Mouse (Mus musculus) embryonic facial prominence, embryonic 11.5 days (tissue): ENCODE measurements around the gene 9130213A22Rik. TPM values are rescaled to one million over a fixed set of nuclear protein-coding genes. Genes with fewer than 3 reads are reported as not detected.
A peak's percentile ranks its signal among the peaks of the same experiment; 100 is the strongest.

Source experiments
- ATAC-seq: fragments of 200-750 bp; cut with Nextera tagmentation; replicated peaks from 2 replicates; pipeline ENCODE4 v1.8.0; 2017; ENCODE audit warnings: low read depth; ENCODE audit not compliant: insufficient number of reproducible peaks, low FRiP score, low TSS enrichment
- DNase-seq: peaks from one replicate; pipeline ENCODE4 v3.0.0-alpha.2; 2015; ENCODE audit warnings: low spot score
- H3K27ac ChIP-seq: fragments of 300-500 bp; sonication (generic); replicated peaks from 2 replicates; pipeline ENCODE4 v1.5.1; 2014; ENCODE audit warnings: mild to moderate bottlenecking, low read depth, low read length, control low read depth
- H3K27me3 ChIP-seq: fragments of 300-500 bp; sonication (generic); 2 replicates; pipeline ENCODE4 v1.6.1; 2014; ENCODE audit warnings: mild to moderate bottlenecking, low read length, moderate library complexity, mixed read lengths; ENCODE audit not compliant: control insufficient read depth, insufficient read depth
- H3K36me3 ChIP-seq: fragments of 300-500 bp; sonication (generic); replicated peaks from 2 replicates; pipeline ENCODE4 v1.6.1; 2014; ENCODE audit warnings: low read depth, mild to moderate bottlenecking, low read length, moderate library complexity, mixed read lengths; ENCODE audit not compliant: control insufficient read depth, insufficient read depth
- H3K4me1 ChIP-seq: fragments of 300-500 bp; sonication (generic); 2 replicates; pipeline ENCODE4 v1.6.1; 2014; ENCODE audit warnings: low read length, mixed read lengths; ENCODE audit not compliant: control insufficient read depth, insufficient read depth
- H3K4me2 ChIP-seq: fragments of 300-500 bp; sonication (generic); 2 replicates; pipeline ENCODE4 v1.6.1; 2014; ENCODE audit warnings: low read depth, mild to moderate bottlenecking, control low read depth, low read length, moderate library complexity
- H3K4me3 ChIP-seq: fragments of 300-500 bp; sonication (generic); 2 replicates; pipeline ENCODE4 v1.5.1; 2014; ENCODE audit warnings: low read depth, low read length, control low read depth
- H3K9ac ChIP-seq: fragments of 300-500 bp; sonication (generic); replicated peaks from 2 replicates; pipeline ENCODE4 v1.6.1; 2014; ENCODE audit warnings: mild to moderate bottlenecking, control low read depth, low read length
- H3K9me3 ChIP-seq: fragments of 300-500 bp; sonication (generic); replicated peaks from 2 replicates; pipeline ENCODE4 v1.6.1; 2016; ENCODE audit warnings: mild to moderate bottlenecking, low read length, inconsistent platforms, mixed read lengths; ENCODE audit not compliant: control insufficient read depth
- WGBS: fragments of 180-500 bp; shearing (Covaris S2); extraction: QIAGEN DNeasy Blood & Tissue Kit; methylation state at CpG from one replicate; pipeline ENCODE4 v1.1.7; 2014; 5-methylcytosine and 5-hydroxymethylcytosine counted together
- polyA plus RNA-seq: library from polyadenylated mRNA; unstranded; fragments of >200 nt; fragmentation: Nextera tagmentation; extraction: Ambion mirVana; gene quantifications from 2 replicates; pipeline ENCODE4 v1.2.1, GENCODE M21; 2014

9130213A22Rik gene
- polyA plus RNA-seq, 1 experiment from 2014 or later, result not detected

GRCm38 (mm10) chr11:69126706-69127095 is 4.3 kb upstream of the 9130213A22Rik start:
- no peak overlapping the region for H3K27ac ChIP-seq
- no peak overlapping the region for H3K4me2 ChIP-seq
- no peak overlapping the region for H3K9ac ChIP-seq
- H3K9me3 ChIP-seq, result no peaks in the 10 kb centered on the region
- no peaks in the 10 kb centered on the region for H3K27me3 ChIP-seq
- 56% methylated on average over 2 of the region's 2 CpGs for WGBS
- H3K4me3 ChIP-seq, result no peak overlapping the region
- no peaks in the 10 kb centered on the region for H3K36me3 ChIP-seq
- DNase-seq (peak; percentile 2), ATAC-seq (no peak)
- no peaks in the 10 kb centered on the region for H3K4me1 ChIP-seq

GRCm38 (mm10) chr11:69125919-69126705 is 3.7 kb upstream of the 9130213A22Rik start:
- 13% methylated on average over 20 of the region's 20 CpGs for WGBS

GRCm38 (mm10) chr11:69125852-69125918 is 3.3 kb upstream of the 9130213A22Rik start, which contains the start of gene Aloxe3:
Aloxe3 (plus strand) TSS chr11:69125896.
- H3K36me3 ChIP-seq, result no peaks in the 10 kb centered on the region
- H3K27me3 ChIP-seq, result peaks cover 2% of the 10 kb centered on the region; the same call in 1 of the 2 replicates
- H3K4me2 ChIP-seq, result peak within 1 kb of the TSS; percentile 78
- ATAC-seq (no peak), DNase-seq (no peak)
- H3K9ac ChIP-seq, result peak within 1 kb of the TSS; percentile 40
- H3K4me3 ChIP-seq, result peak within 1 kb of the TSS; percentile 53
- peaks cover 3% of the 10 kb centered on the region for H3K4me1 ChIP-seq
- 0 out of 2 replicates have a peak within 1 kb of the TSS, but pooled peaks have one; percentile 14 for H3K27ac ChIP-seq
- WGBS, result 3% methylated on average over 3 of the region's 3 CpGs
- H3K9me3 ChIP-seq, result no peaks in the 10 kb centered on the region

More at GRCm38 (mm10) chr11:69125919-69126705, 3.7 kb upstream of the 9130213A22Rik start:
- ATAC-seq, result no peak
- no peaks in the 10 kb centered on the region for H3K9me3 ChIP-seq
- H3K4me2 ChIP-seq, result peak overlapping the region; percentile 78
- H3K4me1 ChIP-seq, result no peaks in the 10 kb centered on the region; the same call in 1 of the 2 replicates
- peak overlapping the region; percentile 53 for H3K4me3 ChIP-seq
- H3K9ac ChIP-seq, result peak overlapping the region; percentile 40; the same call in 1 of the 2 replicates
- peak; percentile 25 for DNase-seq
- H3K36me3 ChIP-seq, result no peaks in the 10 kb centered on the region
- peaks cover 2% of the 10 kb centered on the region; the same call in 1 of the 2 replicates for H3K27me3 ChIP-seq
- H3K27ac ChIP-seq, result no peak overlapping the region

GRCm38 (mm10) chr11:69125041-69125851 is 2.9 kb upstream of the 9130213A22Rik start:
- Histone ChIP-seq H3K9me3 (no peaks in the 10 kb centered on the region), H3K4me1 (peaks cover 3% of the 10 kb centered on the region), H3K4me2 (peak overlapping the region; percentile 78), H3K9ac (peak overlapping the region; percentile 40), H3K4me3 (peak overlapping the region; percentile 53), H3K27ac (0 out of 2 replicates have a peak overlapping the region, but pooled peaks have one; percentile 14), H3K27me3 (peaks cover 6% of the 10 kb centered on the region; the same call in 1 of the 2 replicates), H3K36me3 (no peaks in the 10 kb centered on the region)
- peak; percentile 39; the same call in 1 of the 2 replicates for ATAC-seq
- under 1% methylated on average over 24 of the region's 24 CpGs for WGBS
- peak; percentile 97 for DNase-seq

- peaks cover 8% of the 10 kb centered on the region; the same call in 1 of the 2 replicates for H3K27me3 ChIP-seq
- peak; percentile 40 for ATAC-seq
Observed at GRCm38 (mm10) chr11:69124498-69124847, 2.1 kb upstream of the 9130213A22Rik start.

GRCm38 (mm10) chr11:69123693-69124497 is 1.5 kb upstream of the 9130213A22Rik start:
- Histone ChIP-seq H3K9ac (peak overlapping the region; percentile 29; the same call in 1 of the 2 replicates), H3K36me3 (no peaks in the 10 kb centered on the region), H3K27ac (no peak overlapping the region), H3K9me3 (no peaks in the 10 kb centered on the region), H3K4me2 (peak overlapping the region; percentile 97), H3K4me3 (peak overlapping the region; percentile 75), H3K27me3 (peaks cover 8% of the 10 kb centered on the region; the same call in 1 of the 2 replicates), H3K4me1 (peaks cover 3% of the 10 kb centered on the region)
- under 1% methylated on average over 31 of the region's 31 CpGs for WGBS
- ATAC-seq (peak; percentile 31), DNase-seq (peak; percentile 98)

More at GRCm38 (mm10) chr11:69124498-69124847, 2.1 kb upstream of the 9130213A22Rik start:
- no peak overlapping the region for H3K9ac ChIP-seq
- no peak overlapping the region for H3K4me3 ChIP-seq
- peaks cover 3% of the 10 kb centered on the region for H3K4me1 ChIP-seq
- H3K9me3 ChIP-seq, result no peaks in the 10 kb centered on the region
- no peak overlapping the region for H3K4me2 ChIP-seq
- no peak overlapping the region for H3K27ac ChIP-seq
- H3K36me3 ChIP-seq, result no peaks in the 10 kb centered on the region
- peak; percentile 89 for DNase-seq
- 1% methylated on average over 3 of the region's 3 CpGs for WGBS

GRCm38 (mm10) chr11:69123056-69123692 is 785 bp upstream of the 9130213A22Rik start:
- ATAC-seq, result peak; percentile 1; the same call in 1 of the 2 replicates
- Histone ChIP-seq H3K4me3 (peak overlapping the region; percentile 75), H3K9me3 (no peaks in the 10 kb centered on the region), H3K36me3 (no peaks in the 10 kb centered on the region), H3K27ac (peak overlapping the region; percentile 52), H3K4me2 (peak overlapping the region; percentile 97), H3K27me3 (peaks cover 8% of the 10 kb centered on the region; the same call in 1 of the 2 replicates), H3K9ac (peak overlapping the region; percentile 58), H3K4me1 (peaks cover 3% of the 10 kb centered on the region)
- under 1% methylated on average over 28 of the region's 29 CpGs for WGBS
- peak; percentile 93 for DNase-seq
